Mouse (Mus musculus): ENCODE results near the gene Zbtb20. TPM values are rescaled to one million over a fixed set of nuclear protein-coding genes. Genes with fewer than 3 reads are reported as not detected.

Gene Zbtb20
- polyA plus RNA-seq, 2 experiments = 0.40 to 2.2 TPM

DNA sequence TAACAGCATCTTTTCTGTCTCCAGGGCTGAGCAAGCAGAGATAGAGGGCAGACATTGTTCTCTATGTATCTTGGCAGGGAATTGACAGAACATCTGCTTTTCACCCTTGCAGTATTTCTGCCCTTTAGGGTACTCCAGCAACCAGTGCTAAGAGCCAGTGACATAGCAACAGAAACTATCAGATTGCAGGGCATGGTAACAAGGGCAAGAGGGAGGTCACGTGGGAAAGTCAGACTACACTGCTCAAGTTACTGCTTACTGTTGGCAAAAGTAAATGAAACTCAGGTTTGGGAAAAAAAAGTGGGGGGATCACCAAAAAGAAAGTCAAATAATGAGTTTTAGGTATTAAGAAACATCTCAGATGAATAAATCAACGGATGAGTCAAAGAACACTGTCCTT, 9.9 kb downstream of the Zbtb20 start:
- no peak for TF ChIP-seq EP300 (IDR thresholded peaks at IDR 0.05; ENCODE audit: low read depth)
- TF ChIP-seq CTCF (IDR thresholded peaks at IDR 0.05; ENCODE audit: low read depth) = no peak
- no peak overlapping the region for H3K9ac ChIP-seq (replicated peaks)
- no peak overlapping the region for H3K4me2 ChIP-seq (ENCODE audit: low read depth)
- H3K36me3 ChIP-seq (replicated peaks; ENCODE audit: control insufficient read depth, insufficient read depth, low read depth) = no peaks in the 10 kb centered on the region
- no peaks in the 10 kb centered on the region for H3K9me3 ChIP-seq (ENCODE audit: control insufficient read depth, low read length)
- no peaks in the 10 kb centered on the region for H3K27me3 ChIP-seq (ENCODE audit: control insufficient read depth, insufficient read depth, low read length)
- H3K4me1 ChIP-seq (replicated peaks; ENCODE audit: control insufficient read depth in 2 of 2, insufficient read depth in 2 of 2, low read length in 1 of 2) = no peaks in the 10 kb centered on the region
- no peak overlapping the region for H3K4me3 ChIP-seq (ENCODE audit: insufficient read depth in 1 of 2, low read depth in 2 of 2, low read length in 2 of 2)
- 44% methylated on average over 2 of the region's 2 CpGs for WGBS (ENCODE audit: insufficient replicate concordance)
- no peak overlapping the region for H3K27ac ChIP-seq
- DNase-seq (ENCODE audit: low read depth in 3 of 3, low spot score in 3 of 3) (no peak), ATAC-seq (ENCODE audit: insufficient read depth) (no peak)

DNA sequence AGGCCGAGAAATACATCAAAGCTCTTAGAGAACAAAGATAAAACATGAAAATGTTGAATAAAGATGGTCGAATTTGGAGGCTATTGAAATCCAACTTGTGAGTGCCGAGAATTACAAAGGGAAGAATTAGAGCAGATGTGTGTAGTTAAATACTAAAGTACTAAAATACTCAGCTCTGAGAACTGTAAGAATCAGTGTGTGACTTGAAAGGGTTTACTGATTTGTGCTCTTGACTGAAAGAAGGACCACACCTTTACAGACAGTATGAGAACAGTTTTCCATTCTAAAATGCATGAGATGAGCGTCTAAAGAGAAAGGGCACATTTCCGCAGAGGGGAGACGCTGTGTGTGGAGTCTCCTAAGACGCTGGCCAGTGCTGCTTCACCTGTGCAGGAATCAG, 10.3 kb downstream of the Zbtb20 start:
- TF ChIP-seq CTCF (IDR thresholded peaks at IDR 0.05; ENCODE audit: low read depth) (no peak), EP300 (IDR thresholded peaks at IDR 0.05; ENCODE audit: low read depth) (no peak)
- Histone ChIP-seq H3K27me3 (ENCODE audit: control insufficient read depth, insufficient read depth, low read length) (no peaks in the 10 kb centered on the region), H3K27ac (no peak overlapping the region), H3K9ac (replicated peaks) (no peak overlapping the region), H3K9me3 (ENCODE audit: control insufficient read depth, low read length) (no peaks in the 10 kb centered on the region), H3K36me3 (replicated peaks; ENCODE audit: control insufficient read depth, insufficient read depth, low read depth) (no peaks in the 10 kb centered on the region), H3K4me1 (replicated peaks; ENCODE audit: control insufficient read depth in 2 of 2, insufficient read depth in 2 of 2, low read length in 1 of 2) (no peaks in the 10 kb centered on the region), H3K4me2 (ENCODE audit: low read depth) (no peak overlapping the region), H3K4me3 (ENCODE audit: insufficient read depth in 1 of 2, low read depth in 2 of 2, low read length in 2 of 2) (no peak overlapping the region)
- no peak for ATAC-seq (ENCODE audit: insufficient read depth)
- no peak for DNase-seq (ENCODE audit: low read depth in 3 of 3, low spot score in 3 of 3)
- WGBS (ENCODE audit: insufficient replicate concordance) = 62% methylated on average over 7 of the region's 7 CpGs

DNA sequence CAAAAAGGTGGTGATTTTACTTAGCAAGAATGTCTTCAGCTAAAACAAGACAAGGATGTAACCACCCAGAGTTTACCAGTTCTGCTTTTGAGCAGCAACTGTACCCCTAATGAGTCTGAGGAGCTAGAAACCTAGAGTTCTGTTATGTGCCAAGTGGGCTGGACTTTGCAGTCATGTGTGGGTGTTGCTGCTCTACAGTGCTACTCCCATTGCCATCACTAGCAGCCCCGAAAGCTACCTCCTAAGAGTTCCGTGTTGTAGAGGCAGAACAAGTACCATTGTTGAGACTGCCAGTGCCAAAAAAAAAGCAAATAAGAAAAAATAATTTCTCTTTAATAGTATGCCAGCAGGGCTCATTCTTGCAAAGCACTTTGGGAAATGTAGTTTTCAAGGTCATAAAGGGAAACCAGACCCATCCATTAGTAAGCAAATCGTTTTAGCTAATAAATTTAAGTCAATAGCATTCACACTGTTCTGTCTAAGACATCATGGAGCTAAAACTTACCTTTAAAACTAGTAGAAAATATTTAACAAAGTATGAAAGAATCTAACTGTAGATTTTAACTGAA, 21.5 kb downstream of the Zbtb20 start:
- H3K36me3 ChIP-seq (replicated peaks; ENCODE audit: control insufficient read depth, insufficient read depth, low read depth) = no peaks in the 10 kb centered on the region
- H3K4me3 ChIP-seq (ENCODE audit: insufficient read depth in 1 of 2, low read depth in 2 of 2, low read length in 2 of 2) = no peak overlapping the region
- H3K27me3 ChIP-seq (ENCODE audit: control insufficient read depth, insufficient read depth, low read length) = no peaks in the 10 kb centered on the region
- WGBS (ENCODE audit: insufficient replicate concordance) = 54% methylated on average over 3 of the region's 3 CpGs
- no peak for TF ChIP-seq CTCF (IDR thresholded peaks at IDR 0.05; ENCODE audit: low read depth)
- no peak for TF ChIP-seq EP300 (IDR thresholded peaks at IDR 0.05; ENCODE audit: low read depth)
- no peaks in the 10 kb centered on the region for H3K4me1 ChIP-seq (replicated peaks; ENCODE audit: control insufficient read depth in 2 of 2, insufficient read depth in 2 of 2, low read length in 1 of 2)
- H3K9ac ChIP-seq (replicated peaks) = no peak overlapping the region
- H3K27ac ChIP-seq = no peak overlapping the region
- H3K9me3 ChIP-seq (ENCODE audit: control insufficient read depth, low read length) = no peaks in the 10 kb centered on the region
- DNase-seq (ENCODE audit: low read depth in 3 of 3, low spot score in 3 of 3) (no peak), ATAC-seq (ENCODE audit: insufficient read depth) (no peak)
- no peak overlapping the region for H3K4me2 ChIP-seq (ENCODE audit: low read depth)

DNA sequence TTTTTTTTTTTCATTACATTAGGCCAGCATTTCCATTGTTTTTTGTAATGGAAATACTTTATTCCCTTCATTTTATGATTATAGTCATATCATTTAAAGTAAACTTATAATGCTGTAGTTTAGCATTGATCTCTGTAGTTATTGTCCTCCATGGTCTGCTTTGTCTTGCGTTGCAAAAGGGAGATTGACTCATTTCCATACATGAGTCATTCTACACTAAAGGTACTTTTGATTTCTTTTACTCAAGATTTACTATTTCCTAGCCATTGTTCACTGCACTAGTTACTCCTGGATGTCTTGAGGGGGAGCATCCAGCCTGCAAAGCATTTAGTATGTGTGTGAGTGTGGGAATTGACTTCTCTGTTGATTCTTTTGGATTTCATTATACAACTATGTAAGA, 24.6 kb downstream of the Zbtb20 start:
- no peaks in the 10 kb centered on the region for H3K9me3 ChIP-seq (ENCODE audit: control insufficient read depth, low read length)
- no peak for DNase-seq (ENCODE audit: low read depth in 3 of 3, low spot score in 3 of 3)
- TF ChIP-seq EP300 (IDR thresholded peaks at IDR 0.05; ENCODE audit: low read depth) (no peak), CTCF (IDR thresholded peaks at IDR 0.05; ENCODE audit: low read depth) (no peak)
- H3K4me1 ChIP-seq (replicated peaks; ENCODE audit: control insufficient read depth in 2 of 2, insufficient read depth in 2 of 2, low read length in 1 of 2) = no peaks in the 10 kb centered on the region
- H3K4me2 ChIP-seq (ENCODE audit: low read depth) = no peak overlapping the region
- no peaks in the 10 kb centered on the region for H3K27me3 ChIP-seq (ENCODE audit: control insufficient read depth, insufficient read depth, low read length)
- no peak overlapping the region for H3K27ac ChIP-seq
- H3K36me3 ChIP-seq (replicated peaks; ENCODE audit: control insufficient read depth, insufficient read depth, low read depth) = no peaks in the 10 kb centered on the region
- H3K9ac ChIP-seq (replicated peaks) = no peak overlapping the region
- 50% methylated on average over 1 of the region's 1 CpGs for WGBS (ENCODE audit: insufficient replicate concordance)
- no peak for ATAC-seq (ENCODE audit: insufficient read depth)
- H3K4me3 ChIP-seq (ENCODE audit: insufficient read depth in 1 of 2, low read depth in 2 of 2, low read length in 2 of 2) = no peak overlapping the region

DNA sequence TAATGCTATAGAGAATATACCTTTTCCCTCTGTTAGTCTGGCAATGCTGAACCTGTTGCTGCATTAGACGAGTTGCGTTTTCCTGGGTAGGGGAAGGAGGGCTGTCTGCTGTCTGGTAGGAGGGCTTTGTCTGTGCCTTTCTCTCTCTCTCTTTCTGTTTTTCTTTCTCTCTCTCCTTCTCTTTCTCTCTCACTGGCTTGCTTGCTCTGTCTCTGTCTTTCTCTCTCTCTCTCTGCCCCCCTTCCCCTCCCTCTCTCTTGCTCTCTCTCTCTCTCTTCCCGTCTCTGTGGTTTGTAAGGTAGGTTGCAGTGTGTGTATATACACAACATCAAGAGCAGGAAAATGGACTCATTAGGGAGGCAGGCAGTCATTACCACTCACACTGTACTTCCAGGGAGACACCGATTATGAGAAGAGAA, 31.6 kb downstream of the Zbtb20 start:
- TF ChIP-seq CTCF (IDR thresholded peaks at IDR 0.05; ENCODE audit: low read depth) = no peak
- no peak for TF ChIP-seq EP300 (IDR thresholded peaks at IDR 0.05; ENCODE audit: low read depth)
- Histone ChIP-seq H3K27ac (no peak overlapping the region), H3K36me3 (replicated peaks; ENCODE audit: control insufficient read depth, insufficient read depth, low read depth) (no peaks in the 10 kb centered on the region), H3K4me3 (ENCODE audit: insufficient read depth in 1 of 2, low read depth in 2 of 2, low read length in 2 of 2) (peak overlapping the region; percentile 21 to 22; a peak in 3 of 4 replicates), H3K4me2 (ENCODE audit: low read depth) (peak overlapping the region; percentile 44), H3K9me3 (ENCODE audit: control insufficient read depth, low read length) (no peaks in the 10 kb centered on the region), H3K4me1 (replicated peaks; ENCODE audit: control insufficient read depth in 2 of 2, insufficient read depth in 2 of 2, low read length in 1 of 2) (no peaks in the 10 kb centered on the region), H3K27me3 (ENCODE audit: control insufficient read depth, insufficient read depth, low read length) (no peaks in the 10 kb centered on the region), H3K9ac (replicated peaks) (no peak overlapping the region; the same call in 1 of the 2 replicates)
- ATAC-seq (ENCODE audit: insufficient read depth) (no peak), DNase-seq (ENCODE audit: low read depth in 3 of 3, low spot score in 3 of 3) (no peak)
- WGBS (ENCODE audit: insufficient replicate concordance) = 29% methylated on average over 4 of the region's 4 CpGs

Data from liver, embryonic 14.5 days (tissue).